Mouse (Mus musculus): Measurements from ENCODE around the gene Crlf2.

Crlf2 gene

DNA sequence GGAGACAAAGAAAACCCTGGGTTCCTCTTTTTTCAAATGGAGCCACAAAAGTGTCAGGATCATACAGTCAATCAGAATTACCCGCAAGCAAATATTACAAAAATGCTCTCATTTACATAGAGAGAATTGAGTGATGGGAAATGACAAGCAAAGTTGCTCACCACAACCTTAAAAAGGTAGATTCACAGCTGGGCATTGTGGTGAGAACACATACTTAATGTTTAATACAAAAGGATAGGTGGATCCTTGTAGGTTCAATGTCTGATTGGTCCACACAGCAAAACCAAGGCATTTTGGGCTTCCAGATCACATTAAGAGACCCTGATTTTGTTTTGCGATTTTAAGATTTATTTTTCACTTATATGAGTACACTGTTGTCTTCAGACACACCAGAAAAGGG lies 11.7 kb downstream of the Crlf2 start:
- DNase-seq, result no peak

DNA sequence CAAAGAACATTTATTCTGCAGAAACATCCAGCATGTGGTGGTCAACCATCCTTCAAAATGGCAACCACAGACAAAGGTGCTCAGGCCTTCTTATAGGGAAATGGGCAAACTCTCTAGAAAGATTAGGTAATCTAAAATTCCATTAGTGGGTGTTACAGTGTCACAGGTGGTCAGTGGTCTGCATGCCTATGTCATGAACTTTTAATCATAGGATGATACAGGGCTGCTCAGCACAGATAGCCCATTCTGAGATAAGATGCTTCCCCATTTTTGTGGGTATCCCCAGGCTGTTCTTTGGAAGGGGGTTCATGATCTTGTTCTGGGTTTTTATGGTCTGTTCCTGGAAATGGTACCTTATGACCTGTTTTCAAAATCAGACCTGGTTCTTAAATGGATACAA lies 49.1 kb downstream of the Crlf2 start:
- no peak for DNase-seq

DNA sequence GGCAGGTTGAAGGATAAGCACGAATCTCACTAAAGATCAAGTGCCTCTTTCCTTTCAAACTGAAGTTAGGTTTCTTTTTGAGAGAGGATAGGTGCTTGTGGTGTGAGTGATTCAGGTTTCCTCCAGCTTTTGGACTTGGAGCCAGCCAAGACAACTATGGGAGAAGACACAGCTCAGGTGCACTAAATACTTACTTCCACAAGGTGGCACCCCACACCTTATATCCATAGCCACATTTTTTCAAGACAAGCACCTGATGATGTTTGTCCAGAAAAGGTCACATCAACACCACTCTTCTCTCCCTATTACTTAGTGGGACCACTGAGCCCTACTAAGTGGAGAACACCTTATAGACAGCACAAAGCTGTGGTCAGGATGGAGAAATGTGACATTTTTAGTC lies 52.1 kb downstream of the Crlf2 start:
- peak; percentile 4 for DNase-seq
